Mouse (Mus musculus) brain, embryonic 18.5 days (tissue): ENCODE data around the gene Nagpa.
A peak's percentile ranks its signal among the peaks of the same experiment; 100 is the strongest.

Source experiments
- DNase-seq: peaks from one replicate; pipeline ENCODE4 v3.0.0-alpha.2; 2012; ENCODE audit warnings: low read depth, low spot score

Gene Nagpa

GRCm38 (mm10) chr16:5195080-5195479, 8.7 kb downstream of the Nagpa start:
- DNase-seq: no peak

- no peak for DNase-seq
These were observed 17.6 kb downstream of the Nagpa start for GRCm38 (mm10) chr16:5186234-5186633.

- no peak for DNase-seq
These were observed 18.1 kb downstream of the Nagpa start for GRCm38 (mm10) chr16:5185691-5186090.

GRCm38 (mm10) chr16:5184956-5185355, 18.9 kb downstream of the Nagpa start:
- DNase-seq: no peak

GRCm38 (mm10) chr16:5184101-5184500, 19.7 kb downstream of the Nagpa start:
- no peak for DNase-seq

- no peak for DNase-seq
These were observed 20.4 kb downstream of the Nagpa start for GRCm38 (mm10) chr16:5183310-5183975.

GRCm38 (mm10) chr16:5172636-5173035, 31.2 kb downstream of the Nagpa start:
- no peak for DNase-seq

- no peak for DNase-seq
These were observed 35.0 kb downstream of the Nagpa start for GRCm38 (mm10) chr16:5168829-5169228.

GRCm38 (mm10) chr16:5168038-5168437, 35.8 kb downstream of the Nagpa start:
- no peak for DNase-seq

GRCm38 (mm10) chr16:5164327-5164726, 39.5 kb downstream of the Nagpa start:
- DNase-seq: no peak

- no peak for DNase-seq
These were observed 44.6 kb downstream of the Nagpa start for GRCm38 (mm10) chr16:5159248-5159647.

- no peak for DNase-seq
These were observed 46.7 kb downstream of the Nagpa start for GRCm38 (mm10) chr16:5157113-5157512.

GRCm38 (mm10) chr16:5156495-5156894, 47.3 kb downstream of the Nagpa start:
- no peak for DNase-seq

GRCm38 (mm10) chr16:5155014-5155413, 48.8 kb downstream of the Nagpa start:
- DNase-seq: no peak

- DNase-seq: no peak
These were observed 50.3 kb downstream of the Nagpa start for GRCm38 (mm10) chr16:5153299-5154026.

GRCm38 (mm10) chr16:5150544-5150943, 53.3 kb downstream of the Nagpa start:
- DNase-seq: no peak

GRCm38 (mm10) chr16:5147037-5147385, 56.8 kb downstream of the Nagpa start, which contains the start of gene Sec14l5:
Gene Sec14l5 (plus strand): TSS chr16:5147109.
- no peak for DNase-seq

- no peak for DNase-seq
These were observed 57.3 kb downstream of the Nagpa start for GRCm38 (mm10) chr16:5146367-5147036.

GRCm38 (mm10) chr16:5145570-5145969, 58.2 kb downstream of the Nagpa start:
- DNase-seq: peak; percentile 67
